Mouse (Mus musculus) midbrain, embryonic 15.5 days (tissue): Measurements from ENCODE around the gene Gm20388. TPM values are rescaled to one million over a fixed set of nuclear protein-coding genes. Genes with fewer than 3 reads are reported as not detected.
"Not testable (repeated sequence)": the region's sequence is repeated elsewhere in the genome, so short reads cannot be mapped to it uniquely, and the experiment has no call there.

Experiments
- ATAC-seq: fragments of 200-750 bp; cut with Nextera tagmentation; replicated peaks from 2 replicates; pipeline ENCODE4 v1.8.0; 2017; ENCODE audit warnings: moderate TSS enrichment
- H3K27ac ChIP-seq: fragments of 300-500 bp; sonication (generic); 2 replicates; pipeline ENCODE4 v1.5.1; 2015; ENCODE audit warnings: mild to moderate bottlenecking, inconsistent platforms
- H3K27me3 ChIP-seq: fragments of 300-500 bp; sonication (generic); replicated peaks from 2 replicates; pipeline ENCODE4 v1.6.1; 2015; ENCODE audit warnings: inconsistent platforms
- H3K36me3 ChIP-seq: fragments of 300-500 bp; sonication (generic); replicated peaks from 2 replicates; pipeline ENCODE4 v1.6.1; 2015; ENCODE audit warnings: inconsistent platforms
- H3K4me1 ChIP-seq: fragments of 300-500 bp; sonication (generic); 2 replicates; pipeline ENCODE4 v1.6.1; 2015; ENCODE audit warnings: inconsistent platforms
- H3K4me2 ChIP-seq: fragments of 300-500 bp; sonication (generic); 2 replicates; pipeline ENCODE4 v1.6.1; 2015; ENCODE audit warnings: inconsistent platforms, mild to moderate bottlenecking, moderate library complexity
- H3K4me3 ChIP-seq: fragments of 300-500 bp; sonication (generic); 2 replicates; pipeline ENCODE4 v1.5.1; 2015; ENCODE audit warnings: mild to moderate bottlenecking, inconsistent platforms
- H3K9ac ChIP-seq: fragments of 300-500 bp; sonication (generic); 2 replicates; pipeline ENCODE4 v1.6.1; 2015; ENCODE audit warnings: mild to moderate bottlenecking, inconsistent platforms
- H3K9me3 ChIP-seq: fragments of 300-500 bp; sonication (generic); 2 replicates; pipeline ENCODE4 v1.6.1; 2016; ENCODE audit warnings: inconsistent platforms
- WGBS: fragments of 180-500 bp; shearing (Covaris S2); methylation state at CpG from one replicate; pipeline ENCODE4 v1.1.7; 2015; ENCODE audit warnings: mixed read lengths; 5-methylcytosine and 5-hydroxymethylcytosine counted together
- polyA plus RNA-seq: library from polyadenylated mRNA; unstranded; fragments of >200 nt; fragmentation: Nextera tagmentation; extraction: Ambion mirVana; gene quantifications from 2 replicates; pipeline ENCODE4 v1.2.1, GENCODE M21; 2015

The Gm20388 gene
- polyA plus RNA-seq, 1 experiment from 2014 or later: 5.6 TPM

GRCm38 (mm10) chr8:123082993-123083392 is 3172.4 kb downstream of the Gm20388 start:
- Histone ChIP-seq H3K27me3 (no peaks in the 10 kb centered on the region), H3K9me3 (no peaks in the 10 kb centered on the region), H3K4me1 (no peaks in the 10 kb centered on the region), H3K9ac (no peak overlapping the region), H3K4me3 (no peak overlapping the region), H3K4me2 (no peak overlapping the region), H3K36me3 (peaks cover 48% of the 10 kb centered on the region), H3K27ac (no peak overlapping the region)
- no peak for ATAC-seq
- 80% methylated on average over 6 of the region's 6 CpGs for WGBS

GRCm38 (mm10) chr8:123083610-123084009 is 3173.0 kb downstream of the Gm20388 start:
- ATAC-seq: no peak

GRCm38 (mm10) chr8:123087289-123087688 is 3176.6 kb downstream of the Gm20388 start:
- Histone ChIP-seq H3K9ac (no peak overlapping the region), H3K4me2 (no peak overlapping the region), H3K9me3 (no peaks in the 10 kb centered on the region), H3K4me3 (no peak overlapping the region), H3K36me3 (peaks cover 59% of the 10 kb centered on the region), H3K27me3 (no peaks in the 10 kb centered on the region), H3K27ac (no peak overlapping the region), H3K4me1 (no peaks in the 10 kb centered on the region)
- no peak for ATAC-seq
- WGBS: 95% methylated on average over 9 of the region's 9 CpGs

More at GRCm38 (mm10) chr8:123083610-123084009, 3173.0 kb downstream of the Gm20388 start:
- no peak overlapping the region for H3K4me3 ChIP-seq
- H3K4me1 ChIP-seq: no peaks in the 10 kb centered on the region
- H3K4me2 ChIP-seq: no peak overlapping the region
- H3K9me3 ChIP-seq: no peaks in the 10 kb centered on the region
- no peak overlapping the region for H3K9ac ChIP-seq
- WGBS: 89% methylated on average over 12 of the region's 12 CpGs
- no peak overlapping the region for H3K27ac ChIP-seq
- H3K36me3 ChIP-seq: peaks cover 48% of the 10 kb centered on the region
- H3K27me3 ChIP-seq: no peaks in the 10 kb centered on the region

GRCm38 (mm10) chr8:123097216-123097615 is 3186.6 kb downstream of the Gm20388 start:
- H3K4me3 ChIP-seq: no peak overlapping the region
- 90% methylated on average over 11 of the region's 11 CpGs for WGBS

GRCm38 (mm10) chr8:123097786-123098584 is 3187.3 kb downstream of the Gm20388 start:
- no peak overlapping the region for H3K4me3 ChIP-seq
- peaks cover 5% of the 10 kb centered on the region for H3K4me1 ChIP-seq
- 72% methylated on average over 12 of the region's 12 CpGs for WGBS
- H3K4me2 ChIP-seq: no peak overlapping the region
- no peak overlapping the region for H3K9ac ChIP-seq
- H3K27me3 ChIP-seq: no peaks in the 10 kb centered on the region
- no peaks in the 10 kb centered on the region for H3K9me3 ChIP-seq
- H3K36me3 ChIP-seq: peaks cover 26% of the 10 kb centered on the region
- ATAC-seq: no peak
- no peak overlapping the region for H3K27ac ChIP-seq

More at GRCm38 (mm10) chr8:123097216-123097615, 3186.6 kb downstream of the Gm20388 start:
- Histone ChIP-seq H3K36me3 (peaks cover 26% of the 10 kb centered on the region), H3K27ac (no peak overlapping the region), H3K9me3 (no peaks in the 10 kb centered on the region), H3K27me3 (no peaks in the 10 kb centered on the region), H3K9ac (no peak overlapping the region), H3K4me2 (no peak overlapping the region), H3K4me1 (peaks cover 5% of the 10 kb centered on the region)
- ATAC-seq: no peak

- Histone ChIP-seq H3K36me3 (peaks cover 27% of the 10 kb centered on the region), H3K27me3 (no peaks in the 10 kb centered on the region), H3K27ac (no peak overlapping the region), H3K4me3 (no peak overlapping the region), H3K4me1 (peaks cover 17% of the 10 kb centered on the region), H3K4me2 (no peak overlapping the region), H3K9me3 (no peaks in the 10 kb centered on the region), H3K9ac (no peak overlapping the region)
- no peak for ATAC-seq
- 60% methylated on average over 8 of the region's 8 CpGs for WGBS
Observed at GRCm38 (mm10) chr8:123100288-123100687, 3189.6 kb downstream of the Gm20388 start.

GRCm38 (mm10) chr8:123101244-123101643 is 3190.6 kb downstream of the Gm20388 start:
- Histone ChIP-seq H3K4me1 (peaks cover 17% of the 10 kb centered on the region), H3K27ac (no peak overlapping the region), H3K36me3 (peaks cover 32% of the 10 kb centered on the region), H3K4me3 (no peak overlapping the region), H3K27me3 (no peaks in the 10 kb centered on the region), H3K9ac (no peak overlapping the region), H3K4me2 (peak overlapping the region; percentile 81; the same call in 1 of the 2 replicates), H3K9me3 (no peaks in the 10 kb centered on the region)
- no peak for ATAC-seq
- WGBS: 75% methylated on average over 4 of the region's 4 CpGs

- 2% methylated on average over 53 of the region's 56 CpGs for WGBS
- H3K9ac ChIP-seq: peak within 1 kb of the TSS; percentile 92
- peaks cover 17% of the 10 kb centered on the region for H3K4me1 ChIP-seq
- H3K4me2 ChIP-seq: peak within 1 kb of the TSS; percentile 81
- peak; percentile 97 for ATAC-seq
- H3K36me3 ChIP-seq: peaks cover 29% of the 10 kb centered on the region
- no peaks in the 10 kb centered on the region for H3K9me3 ChIP-seq
- peak within 1 kb of the TSS; percentile 60 for H3K4me3 ChIP-seq
- no peaks in the 10 kb centered on the region for H3K27me3 ChIP-seq
- peak within 1 kb of the TSS; percentile 88 for H3K27ac ChIP-seq
Observed at GRCm38 (mm10) chr8:123101735-123102685, 3191.4 kb downstream of the Gm20388 start, which contains the start of gene Rpl13. Gene Rpl13, plus strand, starts transcription at chr8:123102350.

- Histone ChIP-seq H3K36me3 (peaks cover 22% of the 10 kb centered on the region), H3K9ac (peak overlapping the region; percentile 92), H3K4me3 (peak overlapping the region; percentile 60), H3K27ac (peak overlapping the region; percentile 88), H3K4me1 (peaks cover 17% of the 10 kb centered on the region), H3K4me2 (peak overlapping the region; percentile 81)
- WGBS: 3% methylated on average over 26 of the region's 26 CpGs
- not testable (repeated sequence) for H3K9me3 ChIP-seq, ATAC-seq, H3K27me3 ChIP-seq
Observed at GRCm38 (mm10) chr8:123102855-123103254, 3192.2 kb downstream of the Gm20388 start.

- Histone ChIP-seq H3K4me2 (peak overlapping the region; percentile 81), H3K36me3 (peaks cover 22% of the 10 kb centered on the region), H3K27me3 (no peaks in the 10 kb centered on the region), H3K9ac (peak overlapping the region; percentile 92), H3K9me3 (no peaks in the 10 kb centered on the region), H3K4me1 (peaks cover 17% of the 10 kb centered on the region), H3K27ac (peak overlapping the region; percentile 88; the same call in 1 of the 2 replicates), H3K4me3 (peak overlapping the region; percentile 60)
- ATAC-seq: no peak
- WGBS: 16% methylated on average over 15 of the region's 15 CpGs
Observed at GRCm38 (mm10) chr8:123103285-123103684, 3192.6 kb downstream of the Gm20388 start.

- Histone ChIP-seq H3K9me3 (no peaks in the 10 kb centered on the region), H3K4me1 (peaks cover 17% of the 10 kb centered on the region), H3K27ac (no peak overlapping the region), H3K4me3 (no peak overlapping the region), H3K9ac (no peak overlapping the region), H3K27me3 (no peaks in the 10 kb centered on the region), H3K36me3 (peaks cover 22% of the 10 kb centered on the region), H3K4me2 (peak overlapping the region; percentile 81)
- WGBS: 86% methylated on average over 6 of the region's 6 CpGs
- ATAC-seq: no peak
Observed at GRCm38 (mm10) chr8:123104046-123104767, 3193.6 kb downstream of the Gm20388 start.
